Mouse (Mus musculus) embryonic facial prominence, embryonic 10.5 days (tissue): ENCODE measurements around the gene Kif26a. TPM values are rescaled to one million over a fixed set of nuclear protein-coding genes. Genes with fewer than 3 reads are reported as not detected.

ENCODE experiments used
- DNase-seq: peaks from one replicate; pipeline ENCODE4 v3.0.0-alpha.2; 2017; ENCODE audit warnings: low spot score
- H3K27ac ChIP-seq: fragments of 300-500 bp; sonication (generic); replicated peaks from 2 replicates; pipeline ENCODE4 v1.5.1; 2016; ENCODE audit warnings: mild to moderate bottlenecking
- H3K27me3 ChIP-seq: fragments of 300-500 bp; sonication (generic); replicated peaks from 2 replicates; pipeline ENCODE4 v1.6.1; 2016; ENCODE audit warnings: low read depth, mild to moderate bottlenecking; ENCODE audit not compliant: poor library complexity, severe bottlenecking
- H3K36me3 ChIP-seq: fragments of 300-500 bp; sonication (generic); replicated peaks from 2 replicates; pipeline ENCODE4 v1.6.1; 2016; ENCODE audit warnings: mild to moderate bottlenecking, moderate library complexity
- H3K4me1 ChIP-seq: fragments of 300-500 bp; sonication (generic); 2 replicates; pipeline ENCODE4 v1.6.1; 2016
- H3K4me3 ChIP-seq: fragments of 300-500 bp; sonication (generic); 2 replicates; pipeline ENCODE4 v1.5.1; 2016; ENCODE audit warnings: mild to moderate bottlenecking, moderate library complexity
- H3K9me3 ChIP-seq: fragments of 300-500 bp; sonication (generic); 2 replicates; pipeline ENCODE4 v1.6.1; 2016; ENCODE audit warnings: mild to moderate bottlenecking
- WGBS: fragments of 180-500 bp; shearing (Covaris S2); methylation state at CpG from one replicate; pipeline ENCODE4 v1.1.7; 2016; 5-methylcytosine and 5-hydroxymethylcytosine counted together
- polyA plus RNA-seq: library from polyadenylated mRNA; unstranded; fragments of >200 nt; fragmentation: Nextera tagmentation; extraction: Ambion mirVana; gene quantifications from 2 replicates; pipeline ENCODE4 v1.2.1, GENCODE M21; 2016

Gene Kif26a
- polyA plus RNA-seq, 1 experiment from 2014 or later = 3.3 TPM

GRCm38 (mm10) chr12:112179687-112180086 lies 33.7 kb downstream of the Kif26a start:
- no peaks in the 10 kb centered on the region for H3K27me3 ChIP-seq
- 0 out of 2 replicates have a peak overlapping the region, but pooled peaks have one; percentile 42 for H3K27ac ChIP-seq
- no peak for DNase-seq
- 90% methylated on average over 13 of the region's 13 CpGs for WGBS
- peaks cover 63% of the 10 kb centered on the region for H3K36me3 ChIP-seq
- peaks cover 10% of the 10 kb centered on the region; the same call in 1 of the 2 replicates for H3K9me3 ChIP-seq
- H3K4me1 ChIP-seq = peaks cover 34% of the 10 kb centered on the region
- H3K4me3 ChIP-seq = no peak overlapping the region

DNA sequence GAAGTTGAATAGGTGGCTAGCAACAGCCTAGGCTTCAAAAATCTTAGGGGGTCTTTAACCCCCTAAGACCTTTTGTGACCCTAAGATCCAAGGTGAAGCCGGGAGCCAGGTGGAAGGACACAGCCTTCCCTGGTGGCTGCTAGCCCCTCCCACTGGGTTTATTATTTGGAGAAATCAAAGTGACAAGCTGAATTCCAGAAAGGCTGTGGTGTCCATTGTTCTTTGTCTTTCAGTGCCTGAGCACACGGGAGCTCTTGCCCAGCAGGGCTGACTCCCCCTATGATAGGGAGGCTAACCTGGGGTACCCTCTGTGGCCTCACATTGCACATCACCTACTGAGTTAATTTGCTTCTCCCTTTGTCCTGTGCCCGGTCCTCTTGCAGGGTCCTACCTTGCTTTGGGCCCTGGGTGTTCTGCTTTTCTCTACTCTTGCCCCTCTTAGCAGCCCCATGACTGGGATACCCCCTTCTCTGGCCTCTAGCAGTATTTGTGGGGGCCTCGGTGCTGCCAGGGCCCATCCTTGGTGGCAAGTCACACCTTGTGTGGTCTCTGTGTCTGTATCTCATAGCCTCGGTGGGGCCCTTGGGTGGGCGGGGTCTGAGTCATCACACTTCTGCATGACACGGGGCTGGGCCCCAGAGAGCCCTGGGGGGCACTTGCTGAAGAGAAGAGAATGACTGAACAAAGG lies 36.1 kb downstream of the Kif26a start:
- peaks cover 38% of the 10 kb centered on the region for H3K4me1 ChIP-seq
- peaks cover 10% of the 10 kb centered on the region; the same call in 1 of the 2 replicates for H3K9me3 ChIP-seq
- DNase-seq = no peak
- no peaks in the 10 kb centered on the region for H3K27me3 ChIP-seq
- peaks cover 40% of the 10 kb centered on the region for H3K36me3 ChIP-seq
- H3K4me3 ChIP-seq = no peak overlapping the region
- peak overlapping the region; percentile 75 for H3K27ac ChIP-seq
- 35% methylated on average over 7 of the region's 7 CpGs for WGBS

DNA sequence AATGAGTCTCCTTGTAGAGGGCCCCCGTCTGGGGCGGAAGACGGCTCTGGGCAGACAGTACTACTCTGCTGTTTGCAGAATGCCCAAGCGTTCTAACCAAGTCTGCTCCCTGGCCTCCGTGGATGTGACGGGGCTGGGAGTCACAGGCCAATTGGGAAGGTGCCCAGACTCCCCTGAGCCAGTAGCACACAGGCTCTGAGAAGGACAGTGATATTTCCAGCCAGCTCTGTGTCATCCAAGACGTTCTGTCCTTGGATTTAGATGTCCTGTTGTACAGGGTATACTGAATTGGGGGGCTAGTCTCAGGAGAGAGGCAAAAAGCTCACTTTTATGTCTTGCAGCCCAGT lies 36.6 kb downstream of the Kif26a start:
- no peak for DNase-seq
- Histone ChIP-seq H3K36me3 (peaks cover 34% of the 10 kb centered on the region), H3K4me3 (no peak overlapping the region), H3K4me1 (peaks cover 38% of the 10 kb centered on the region), H3K27me3 (0 out of 2 replicates have a peak, but pooled peaks cover 3% of the 10 kb centered on the region), H3K9me3 (peaks cover 10% of the 10 kb centered on the region; the same call in 1 of the 2 replicates), H3K27ac (peak overlapping the region; percentile 75)
- WGBS = 41% methylated on average over 7 of the region's 7 CpGs

DNA sequence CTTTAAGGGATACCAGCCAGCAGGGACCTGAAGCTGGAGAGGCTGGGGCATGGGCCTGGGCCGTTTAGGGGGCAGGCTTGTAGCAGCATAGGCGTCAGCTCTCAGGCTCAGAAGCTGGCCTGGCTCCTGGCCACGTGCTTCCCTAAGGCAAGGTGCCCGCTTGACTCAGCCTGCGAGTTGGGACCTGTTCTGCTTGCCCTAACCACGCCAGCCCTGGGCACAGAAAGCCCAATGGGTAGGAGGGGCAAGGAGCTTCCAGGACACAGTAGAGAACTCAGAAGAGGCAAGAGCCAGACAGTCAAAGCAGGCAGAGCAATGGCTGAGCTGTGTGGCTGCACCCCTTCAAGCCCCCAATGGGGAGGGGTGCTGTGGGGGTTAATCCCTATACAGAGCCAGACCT lies 37.7 kb downstream of the Kif26a start:
- Histone ChIP-seq H3K36me3 (peaks cover 23% of the 10 kb centered on the region), H3K4me1 (peaks cover 40% of the 10 kb centered on the region)

GRCm38 (mm10) chr12:112184390-112184789 lies 38.4 kb downstream of the Kif26a start:
- DNase-seq = peak; percentile 53
- peaks cover 42% of the 10 kb centered on the region for H3K4me1 ChIP-seq
- peak overlapping the region; percentile 75 for H3K27ac ChIP-seq
- H3K9me3 ChIP-seq = peaks cover 3% of the 10 kb centered on the region; the same call in 1 of the 2 replicates
- no peak overlapping the region for H3K4me3 ChIP-seq
- H3K27me3 ChIP-seq = peaks cover 6% of the 10 kb centered on the region; the same call in 1 of the 2 replicates
- WGBS = 23% methylated on average over 3 of the region's 3 CpGs
- peaks cover 16% of the 10 kb centered on the region for H3K36me3 ChIP-seq

More for the DNA sequence above, 37.7 kb downstream of the Kif26a start:
- whole genome bisulfite sequencing = 67% methylated on average over 6 of the region's 6 CpGs
- H3K27me3 ChIP-seq = 0 out of 2 replicates have a peak, but pooled peaks cover 6% of the 10 kb centered on the region
- peak overlapping the region; percentile 75 for H3K27ac ChIP-seq
- no peak overlapping the region for H3K4me3 ChIP-seq
- H3K9me3 ChIP-seq = peaks cover 10% of the 10 kb centered on the region; the same call in 1 of the 2 replicates
- DNase-seq = no peak

- no peak overlapping the region for H3K4me3 ChIP-seq
- peaks cover 6% of the 10 kb centered on the region; the same call in 1 of the 2 replicates for H3K27me3 ChIP-seq
- H3K27ac ChIP-seq = no peak overlapping the region
- WGBS = 83% methylated on average over 6 of the region's 6 CpGs
- no peaks in the 10 kb centered on the region for H3K36me3 ChIP-seq
- H3K4me1 ChIP-seq = peaks cover 45% of the 10 kb centered on the region
- no peaks in the 10 kb centered on the region for H3K9me3 ChIP-seq
- DNase-seq = no peak
These were observed 40.9 kb downstream of the Kif26a start for GRCm38 (mm10) chr12:112186899-112187298.

DNA sequence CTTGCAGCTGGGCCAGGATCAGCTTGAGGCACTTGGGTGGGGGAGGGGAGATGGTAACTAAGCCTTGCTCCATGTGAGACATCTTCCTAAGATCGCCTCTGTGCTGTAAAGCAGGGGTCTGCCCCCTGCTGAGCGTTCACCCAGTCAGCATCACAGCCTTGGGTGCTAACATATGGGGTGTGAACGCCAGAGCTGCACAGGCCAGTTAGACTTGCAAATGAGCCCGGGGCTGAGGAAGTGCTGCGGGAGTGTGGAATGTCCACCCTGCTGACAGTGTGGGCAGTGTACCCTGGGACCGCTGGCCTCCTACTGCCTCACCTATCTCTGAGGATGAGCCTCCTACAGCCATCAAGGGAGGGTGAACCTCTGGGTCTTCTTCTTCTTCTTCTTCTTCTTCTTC lies 45.7 kb downstream of the Kif26a start:
- no peak overlapping the region for H3K27ac ChIP-seq
- no peak for DNase-seq
- H3K4me3 ChIP-seq = no peak overlapping the region
- H3K9me3 ChIP-seq = no peaks in the 10 kb centered on the region
- no peaks in the 10 kb centered on the region for H3K36me3 ChIP-seq
- 52% methylated on average over 6 of the region's 6 CpGs for WGBS
- peaks cover 42% of the 10 kb centered on the region for H3K27me3 ChIP-seq
- H3K4me1 ChIP-seq = peaks cover 33% of the 10 kb centered on the region

GRCm38 (mm10) chr12:112195019-112195418 lies 49.0 kb downstream of the Kif26a start:
- no peak for DNase-seq
- peak overlapping the region; percentile 23; the same call in 1 of the 2 replicates for H3K4me3 ChIP-seq
- H3K27ac ChIP-seq = 0 out of 2 replicates have a peak overlapping the region, but pooled peaks have one; percentile 25
- 9% methylated on average over 13 of the region's 13 CpGs for WGBS
- H3K9me3 ChIP-seq = no peaks in the 10 kb centered on the region
- no peaks in the 10 kb centered on the region for H3K36me3 ChIP-seq
- H3K27me3 ChIP-seq = peaks cover 54% of the 10 kb centered on the region
- H3K4me1 ChIP-seq = peaks cover 48% of the 10 kb centered on the region

- Histone ChIP-seq H3K4me1 (peaks cover 48% of the 10 kb centered on the region), H3K27me3 (peaks cover 56% of the 10 kb centered on the region), H3K27ac (no peak overlapping the region), H3K9me3 (no peaks in the 10 kb centered on the region), H3K36me3 (no peaks in the 10 kb centered on the region), H3K4me3 (no peak overlapping the region)
- no peak for DNase-seq
- WGBS = 95% methylated on average over 10 of the region's 10 CpGs
These were observed 50.6 kb downstream of the Kif26a start for GRCm38 (mm10) chr12:112196562-112196961.

GRCm38 (mm10) chr12:112199363-112199762 lies 53.4 kb downstream of the Kif26a start:
- Histone ChIP-seq H3K27ac (peak overlapping the region; percentile 51; the same call in 1 of the 2 replicates), H3K27me3 (peaks cover 44% of the 10 kb centered on the region), H3K36me3 (no peaks in the 10 kb centered on the region), H3K4me1 (peaks cover 44% of the 10 kb centered on the region), H3K4me3 (no peak overlapping the region), H3K9me3 (no peaks in the 10 kb centered on the region)
- no peak for DNase-seq
- WGBS = 67% methylated on average over 3 of the region's 3 CpGs

- DNase-seq = no peak
- H3K27me3 ChIP-seq = peaks cover 37% of the 10 kb centered on the region
- no peak overlapping the region for H3K27ac ChIP-seq
- H3K4me3 ChIP-seq = no peak overlapping the region
- H3K36me3 ChIP-seq = no peaks in the 10 kb centered on the region
- 60% methylated on average over 2 of the region's 2 CpGs for WGBS
- H3K9me3 ChIP-seq = no peaks in the 10 kb centered on the region
- peaks cover 37% of the 10 kb centered on the region for H3K4me1 ChIP-seq
These were observed 54.0 kb downstream of the Kif26a start for GRCm38 (mm10) chr12:112200045-112200444.

- Histone ChIP-seq H3K4me3 (no peak overlapping the region), H3K27ac (no peak overlapping the region), H3K36me3 (no peaks in the 10 kb centered on the region), H3K27me3 (peaks cover 12% of the 10 kb centered on the region), H3K9me3 (no peaks in the 10 kb centered on the region), H3K4me1 (peaks cover 36% of the 10 kb centered on the region)
- DNase-seq = no peak
- 64% methylated on average over 2 of the region's 2 CpGs for WGBS
These were observed 61.2 kb downstream of the Kif26a start for GRCm38 (mm10) chr12:112207163-112207562.

GRCm38 (mm10) chr12:112207734-112208133 lies 61.7 kb downstream of the Kif26a start:
- Histone ChIP-seq H3K4me1 (peaks cover 36% of the 10 kb centered on the region), H3K9me3 (no peaks in the 10 kb centered on the region), H3K4me3 (no peak overlapping the region), H3K36me3 (no peaks in the 10 kb centered on the region), H3K27me3 (peaks cover 14% of the 10 kb centered on the region), H3K27ac (no peak overlapping the region)
- no peak for DNase-seq
- 69% methylated on average over 4 of the region's 4 CpGs for WGBS
